ENCODE assay signal across 14 mouse cellular contexts in genomic region chr19:21883922-21884321, GRCm38 (mm10).
DNase-seq lines count a peak whose midpoint lies in the region; ATAC-seq and TF ChIP-seq lines count a peak whose summit lies in the region.
"Had no signal": no experiment of that assay in that cellular context is flagged by ENCODE, and none has a peak within 500 bp of the region (broad histone marks: within the 10 kb centered on the region; RNA-seq: fewer than 3 reads in every experiment).

No protein-coding gene starts in this region.

- 83% methylated on average over 2 of the region's 2 CpGs for WGBS in kidney, embryonic 16.5 days
- 82% methylated on average over 2 of the region's 2 CpGs for WGBS in heart, postnatal 0 days

- no peak overlapping the region for H3K9ac ChIP-seq in kidney, embryonic 16.5 days (replicated peaks; ENCODE audit: low read length)
- no peak overlapping the region for H3K9ac ChIP-seq in heart, postnatal 0 days (replicated peaks; ENCODE audit: low read depth, low read length)

- no peaks in the 10 kb centered on the region for H3K36me3 ChIP-seq in kidney, embryonic 16.5 days (ENCODE audit: insufficient read depth, low read length)
- no peaks in the 10 kb centered on the region for H3K36me3 ChIP-seq in heart, postnatal 0 days (replicated peaks; ENCODE audit: control insufficient read depth, insufficient read depth, low read length)

- TF ChIP-seq EP300 in heart, postnatal 0 days (IDR thresholded peaks at IDR 0.05; ENCODE audit: low read depth): no peak

- peak; percentile 67; the same call in 1 of the 2 replicates for ATAC-seq in kidney, embryonic 16.5 days (ENCODE audit: low FRiP score, low TSS enrichment)
- no peak for ATAC-seq in heart, postnatal 0 days (ENCODE audit: insufficient read depth, low read depth)

- H3K4me2 ChIP-seq in kidney, embryonic 16.5 days (replicated peaks; ENCODE audit: low read depth, low read length): no peak overlapping the region
- H3K4me2 ChIP-seq in heart, postnatal 0 days (ENCODE audit: low read depth, low read length): no peak overlapping the region
- H3K4me2 ChIP-seq: liver, embryonic 11.5 days had no signal

- no peak for TF ChIP-seq CTCF in heart, postnatal 0 days (IDR thresholded peaks at IDR 0.05; ENCODE audit: low read depth)

- no peak overlapping the region for H3K27ac ChIP-seq in kidney, embryonic 16.5 days (ENCODE audit: low read length)
- 0 out of 2 replicates have a peak overlapping the region, but pooled peaks have one; percentile 33 for H3K27ac ChIP-seq in brown adipose tissue, adult 24 weeks (replicated peaks; ENCODE audit: low read depth, low read length)
- H3K27ac ChIP-seq in heart, postnatal 0 days (ENCODE audit: low read depth): peak overlapping the region; percentile 30
- H3K27ac ChIP-seq: left cerebral cortex, adult 2 months had no signal

- DNase-seq in heart, adult 11 months: peak; percentile 60
- DNase-seq in heart, adult 9 months (ENCODE audit: low spot score in 2 of 2): no peak
- DNase-seq in kidney, postnatal 36 days: no peak
- no peak for DNase-seq in heart, postnatal 0 days (ENCODE audit: low spot score)
- no peak for DNase-seq in c-Kit-positive CD71-positive TER-119-positive erythroid progenitor cells, embryonic 14.5 days (ENCODE audit: low spot score)
- no peak for DNase-seq in layer of hippocampus, adult 18-20 months (ENCODE audit: low spot score in 2 of 2)
- DNase-seq: adrenal gland, postnatal 14 days; B cell, adult 2 months; kidney, postnatal 25 days; thymus, postnatal 36 days had no signal

- no peaks in the 10 kb centered on the region for H3K27me3 ChIP-seq in kidney, embryonic 16.5 days (ENCODE audit: insufficient read depth, low read length)
- no peaks in the 10 kb centered on the region for H3K27me3 ChIP-seq in heart, postnatal 0 days (ENCODE audit: control insufficient read depth, insufficient read depth, low read length)

- H3K4me3 ChIP-seq in kidney, embryonic 16.5 days (ENCODE audit: low read length): no peak overlapping the region
- no peak overlapping the region for H3K4me3 ChIP-seq in brown adipose tissue, adult 24 weeks (ENCODE audit: insufficient read depth, low read depth, low read length)
- H3K4me3 ChIP-seq in heart, postnatal 0 days (ENCODE audit: low read depth, low read length): no peak overlapping the region
- H3K4me3 ChIP-seq: left cerebral cortex, adult 2 months had no signal

- no peaks in the 10 kb centered on the region for H3K9me3 ChIP-seq in kidney, embryonic 16.5 days (ENCODE audit: low read length)
- no peaks in the 10 kb centered on the region for H3K9me3 ChIP-seq in heart, postnatal 0 days (replicated peaks; ENCODE audit: control insufficient read depth, low read length)

- no peaks in the 10 kb centered on the region for H3K4me1 ChIP-seq in kidney, embryonic 16.5 days (ENCODE audit: insufficient read depth, low read length)
- H3K4me1 ChIP-seq in brown adipose tissue, adult 24 weeks (ENCODE audit: control insufficient read depth, insufficient read depth, insufficient read length, low read length): peaks cover 11% of the 10 kb centered on the region; the same call in 1 of the 2 replicates
- peaks cover 20% of the 10 kb centered on the region for H3K4me1 ChIP-seq in heart, postnatal 0 days (ENCODE audit: control insufficient read depth, insufficient read depth)
